Mouse (Mus musculus) kidney, embryonic 15.5 days (tissue): ENCODE measurements around the gene Rnf144b. TPM values are rescaled to one million over a fixed set of nuclear protein-coding genes. Genes with fewer than 3 reads are reported as not detected.

Source experiments
- ATAC-seq: fragments of 200-750 bp; cut with Nextera tagmentation; replicated peaks from 2 replicates; pipeline ENCODE4 v1.8.0; 2017; ENCODE audit warnings: moderate TSS enrichment; ENCODE audit not compliant: low FRiP score
- H3K27ac ChIP-seq: fragments of 300-500 bp; sonication (generic); 2 replicates; pipeline ENCODE4 v1.5.1; 2015; ENCODE audit warnings: mild to moderate bottlenecking, inconsistent platforms
- H3K27me3 ChIP-seq: fragments of 300-500 bp; sonication (generic); 2 replicates; pipeline ENCODE4 v1.6.1; 2015; ENCODE audit warnings: inconsistent platforms
- H3K36me3 ChIP-seq: fragments of 300-500 bp; sonication (generic); 2 replicates; pipeline ENCODE4 v1.6.1; 2015; ENCODE audit warnings: inconsistent platforms
- H3K4me1 ChIP-seq: fragments of 300-500 bp; sonication (generic); 2 replicates; pipeline ENCODE4 v1.6.1; 2015; ENCODE audit warnings: inconsistent platforms
- H3K4me2 ChIP-seq: fragments of 300-500 bp; sonication (generic); 2 replicates; pipeline ENCODE4 v1.6.1; 2015; ENCODE audit warnings: moderate library complexity, mild to moderate bottlenecking, inconsistent platforms
- H3K4me3 ChIP-seq: fragments of 300-500 bp; sonication (generic); replicated peaks from 2 replicates; pipeline ENCODE4 v1.5.1; 2015; ENCODE audit warnings: mild to moderate bottlenecking, inconsistent platforms
- H3K9ac ChIP-seq: fragments of 300-500 bp; sonication (generic); 2 replicates; pipeline ENCODE4 v1.6.1; 2015; ENCODE audit warnings: mild to moderate bottlenecking, inconsistent platforms
- H3K9me3 ChIP-seq: fragments of 300-500 bp; sonication (generic); replicated peaks from 2 replicates; pipeline ENCODE4 v1.6.1; 2016; ENCODE audit warnings: inconsistent platforms
- WGBS: fragments of 180-500 bp; shearing (Covaris S2); methylation state at CpG from one replicate; pipeline ENCODE4 v1.1.7; 2015; ENCODE audit warnings: mixed read lengths; 5-methylcytosine and 5-hydroxymethylcytosine counted together
- polyA plus RNA-seq: library from polyadenylated mRNA; unstranded; fragments of >200 nt; fragmentation: Nextera tagmentation; extraction: Ambion mirVana; gene quantifications from 2 replicates; pipeline ENCODE4 v1.2.1, GENCODE M21; 2015

Gene Rnf144b
- polyA plus RNA-seq, 1 experiment from 2014 or later, result 0.69 TPM

DNA sequence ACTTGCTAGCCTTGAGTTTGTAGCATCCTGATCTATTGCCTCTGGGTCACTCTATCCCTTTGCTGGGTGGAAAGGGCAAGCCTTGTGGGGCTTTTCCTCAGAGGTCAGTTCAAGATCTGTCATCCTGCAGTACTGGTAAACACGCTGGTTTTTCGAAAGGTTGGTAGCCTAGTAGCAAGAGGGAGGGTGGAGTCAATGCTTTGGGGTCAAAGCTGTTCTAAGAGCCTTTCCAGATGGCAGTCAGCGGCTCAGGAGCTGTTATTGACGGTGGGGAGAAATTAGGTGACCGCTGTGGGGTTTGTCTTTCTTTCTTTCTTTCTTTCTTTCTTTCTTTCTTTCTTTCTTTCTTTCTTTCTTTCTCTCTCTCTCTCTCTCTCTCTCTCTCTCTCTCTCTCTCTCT, 34.4 kb downstream of the Rnf144b start:
- ATAC-seq, result no peak
- no peak overlapping the region for H3K4me3 ChIP-seq
- H3K4me1 ChIP-seq, result no peaks in the 10 kb centered on the region
- 0 out of 2 replicates have a peak, but pooled peaks cover 6% of the 10 kb centered on the region for H3K27me3 ChIP-seq
- WGBS, result 29% methylated on average over 5 of the region's 5 CpGs
- no peak overlapping the region for H3K27ac ChIP-seq
- no peak overlapping the region for H3K9ac ChIP-seq
- no peaks in the 10 kb centered on the region for H3K36me3 ChIP-seq
- no peaks in the 10 kb centered on the region for H3K9me3 ChIP-seq
- H3K4me2 ChIP-seq, result no peak overlapping the region

DNA sequence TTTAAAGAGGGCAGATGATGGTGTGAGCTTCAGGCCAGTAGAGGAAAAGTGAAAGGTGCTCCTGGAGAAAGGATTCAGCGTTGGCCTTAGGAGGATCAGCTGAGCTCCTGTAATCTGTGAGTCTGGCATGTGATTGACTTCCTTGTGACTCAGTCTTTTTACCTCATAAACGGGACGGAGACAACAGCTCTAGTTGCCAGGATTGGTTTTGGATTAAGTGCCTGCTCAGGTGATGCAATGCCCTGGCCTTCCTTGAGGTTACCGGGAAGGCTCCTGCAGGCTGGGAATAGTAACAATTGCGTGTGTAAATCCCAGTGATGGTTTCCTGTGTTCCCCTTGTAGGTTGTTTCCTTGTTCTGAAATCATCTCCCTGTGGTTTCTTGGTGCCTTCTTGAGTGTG, 39.5 kb downstream of the Rnf144b start:
- WGBS, result 91% methylated on average over 5 of the region's 5 CpGs
- no peak overlapping the region for H3K9ac ChIP-seq
- H3K4me3 ChIP-seq, result no peak overlapping the region
- 0 out of 2 replicates have a peak, but pooled peaks cover 6% of the 10 kb centered on the region for H3K9me3 ChIP-seq
- H3K27me3 ChIP-seq, result no peaks in the 10 kb centered on the region
- H3K27ac ChIP-seq, result no peak overlapping the region
- H3K4me1 ChIP-seq, result no peaks in the 10 kb centered on the region
- H3K4me2 ChIP-seq, result no peak overlapping the region
- ATAC-seq, result no peak
- no peaks in the 10 kb centered on the region for H3K36me3 ChIP-seq

DNA sequence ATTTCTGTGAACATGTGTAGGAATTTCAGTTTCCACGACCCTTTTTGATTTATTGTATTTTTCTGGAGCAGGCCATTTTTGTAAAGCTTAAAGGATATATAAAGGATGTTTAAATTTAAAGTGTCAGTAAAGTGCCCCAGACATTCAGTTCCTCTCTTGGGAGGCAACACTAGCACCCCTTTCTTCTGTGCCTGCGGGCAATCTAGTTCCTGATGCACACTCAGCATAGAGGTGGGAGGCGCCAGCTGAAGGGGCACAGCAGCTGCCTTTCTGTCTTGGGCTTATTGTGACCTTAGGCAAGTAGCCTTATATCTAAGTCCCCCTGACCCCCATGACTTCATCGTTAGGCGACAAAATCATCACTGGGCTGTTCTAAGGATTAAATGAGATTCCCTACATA, 42.3 kb downstream of the Rnf144b start:
- WGBS, result 75% methylated on average over 5 of the region's 5 CpGs
- Histone ChIP-seq H3K27me3 (no peaks in the 10 kb centered on the region), H3K4me3 (no peak overlapping the region), H3K4me2 (no peak overlapping the region), H3K9ac (no peak overlapping the region), H3K9me3 (0 out of 2 replicates have a peak, but pooled peaks cover 6% of the 10 kb centered on the region), H3K36me3 (no peaks in the 10 kb centered on the region), H3K4me1 (no peaks in the 10 kb centered on the region), H3K27ac (no peak overlapping the region)
- no peak for ATAC-seq

DNA sequence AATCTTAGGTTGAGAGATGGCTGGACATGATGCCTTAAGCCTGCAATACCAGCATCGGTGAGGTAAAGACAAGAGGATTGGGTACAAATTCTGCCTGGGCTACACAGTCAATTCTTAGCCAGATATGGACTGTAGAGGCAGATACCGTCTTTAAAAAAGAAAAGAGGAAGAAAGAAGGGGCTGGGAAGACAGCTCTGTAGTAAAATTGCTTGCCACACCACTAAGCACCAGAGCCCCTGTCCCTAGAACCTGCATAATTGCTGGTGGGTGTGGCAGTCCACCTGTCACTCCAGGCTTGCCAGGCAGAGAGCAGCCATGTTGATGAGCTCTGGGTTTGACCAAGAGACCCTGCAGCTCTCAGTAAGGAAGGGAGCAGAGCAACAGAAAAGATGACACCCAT, 42.8 kb downstream of the Rnf144b start:
- Histone ChIP-seq H3K4me2 (no peak overlapping the region), H3K9me3 (0 out of 2 replicates have a peak, but pooled peaks cover 6% of the 10 kb centered on the region), H3K27me3 (no peaks in the 10 kb centered on the region), H3K9ac (no peak overlapping the region), H3K36me3 (no peaks in the 10 kb centered on the region), H3K4me1 (no peaks in the 10 kb centered on the region), H3K27ac (no peak overlapping the region), H3K4me3 (no peak overlapping the region)
- ATAC-seq, result no peak
- 91% methylated on average over 2 of the region's 2 CpGs for WGBS

DNA sequence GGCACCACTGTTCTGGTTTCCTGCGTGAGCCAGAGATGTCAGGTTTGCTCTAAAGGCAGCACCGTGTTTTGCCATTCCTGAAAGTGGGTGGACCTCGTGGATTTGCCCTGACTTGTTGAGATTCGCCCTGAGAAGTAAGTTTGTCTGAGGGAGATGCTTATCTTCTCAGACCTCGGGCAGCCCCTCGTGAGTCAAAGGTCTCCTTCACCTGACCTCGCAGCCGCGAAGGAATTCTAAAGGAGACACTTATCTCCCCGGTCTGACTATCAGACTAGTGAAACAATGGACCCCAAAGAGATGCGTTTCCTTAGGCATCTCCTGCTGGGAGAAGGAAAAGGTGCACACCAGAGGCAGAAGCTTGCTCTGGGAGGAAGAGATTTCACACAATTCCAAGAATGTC, 46.0 kb downstream of the Rnf144b start:
- H3K9me3 ChIP-seq, result 0 out of 2 replicates have a peak, but pooled peaks cover 2% of the 10 kb centered on the region
- no peak for ATAC-seq
- 64% methylated on average over 11 of the region's 11 CpGs for WGBS
- H3K27me3 ChIP-seq, result no peaks in the 10 kb centered on the region
- no peak overlapping the region for H3K9ac ChIP-seq
- no peak overlapping the region for H3K4me3 ChIP-seq
- H3K27ac ChIP-seq, result no peak overlapping the region
- no peaks in the 10 kb centered on the region for H3K36me3 ChIP-seq
- no peaks in the 10 kb centered on the region for H3K4me1 ChIP-seq
- H3K4me2 ChIP-seq, result no peak overlapping the region

DNA sequence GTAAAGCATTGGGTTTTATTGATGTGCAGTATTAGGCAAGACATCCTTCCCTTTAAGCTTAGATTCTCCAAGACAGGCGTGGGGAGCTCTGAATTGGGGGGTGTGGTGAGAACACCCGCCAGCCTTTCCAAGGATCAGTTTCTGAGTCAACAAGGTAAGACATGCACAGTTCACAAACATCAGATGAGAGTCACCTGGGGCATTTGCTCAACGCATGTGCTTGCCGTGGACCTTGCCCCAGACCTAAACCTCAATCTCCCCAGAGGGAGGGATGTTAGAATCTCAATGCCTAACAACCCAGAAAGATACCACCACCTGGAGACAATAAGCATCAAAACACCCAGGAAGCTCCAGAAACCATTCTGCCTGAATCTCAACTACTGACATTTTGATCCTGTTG, 47.6 kb downstream of the Rnf144b start:
- no peak overlapping the region for H3K4me2 ChIP-seq

DNA sequence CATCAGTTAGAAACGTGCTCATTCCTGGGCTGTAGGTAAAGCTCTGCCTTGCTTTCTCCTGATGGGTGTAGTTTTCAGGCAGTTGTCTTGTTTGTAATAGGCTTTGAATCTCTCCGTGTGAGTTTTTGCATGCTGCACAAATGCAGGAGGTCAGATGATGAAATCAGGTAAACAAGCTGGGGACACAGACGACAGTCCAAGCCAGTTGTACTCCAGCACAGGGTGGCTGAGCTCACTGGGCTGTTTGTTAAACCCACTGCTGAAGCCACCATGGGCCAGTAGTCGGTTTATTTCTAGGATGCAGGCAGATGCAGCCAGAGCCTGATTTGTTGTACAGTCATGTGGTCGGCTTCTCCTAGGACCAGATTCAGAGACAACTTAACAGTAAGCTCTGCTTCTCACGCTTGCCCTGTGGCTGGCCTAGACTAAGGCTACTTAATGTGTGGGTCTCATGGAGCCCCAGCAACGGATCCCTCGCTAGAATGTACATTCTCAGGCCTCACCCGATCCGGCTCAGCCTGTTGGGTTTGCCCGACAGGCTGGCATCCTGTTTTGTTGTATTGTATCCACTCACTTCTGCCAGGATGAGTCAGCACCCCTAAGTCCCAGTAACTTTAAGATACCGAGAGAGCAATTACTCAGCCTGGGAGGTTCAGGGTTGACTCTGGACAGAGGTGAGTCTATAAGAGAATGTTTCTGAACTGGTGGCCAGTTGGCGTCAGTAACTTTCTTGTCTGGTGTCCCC, 48.5 kb downstream of the Rnf144b start:
- Histone ChIP-seq H3K36me3 (no peaks in the 10 kb centered on the region), H3K27me3 (no peaks in the 10 kb centered on the region), H3K27ac (no peak overlapping the region), H3K4me2 (no peak overlapping the region), H3K9ac (no peak overlapping the region), H3K9me3 (no peaks in the 10 kb centered on the region), H3K4me1 (no peaks in the 10 kb centered on the region), H3K4me3 (no peak overlapping the region)
- ATAC-seq, result no peak
- 74% methylated on average over 13 of the region's 13 CpGs for WGBS

More for the DNA sequence above, 47.6 kb downstream of the Rnf144b start:
- Histone ChIP-seq H3K4me1 (no peaks in the 10 kb centered on the region), H3K4me3 (no peak overlapping the region), H3K36me3 (no peaks in the 10 kb centered on the region), H3K27ac (no peak overlapping the region), H3K9ac (no peak overlapping the region), H3K9me3 (no peaks in the 10 kb centered on the region), H3K27me3 (no peaks in the 10 kb centered on the region)
- ATAC-seq, result no peak
- 69% methylated on average over 4 of the region's 4 CpGs for WGBS

DNA sequence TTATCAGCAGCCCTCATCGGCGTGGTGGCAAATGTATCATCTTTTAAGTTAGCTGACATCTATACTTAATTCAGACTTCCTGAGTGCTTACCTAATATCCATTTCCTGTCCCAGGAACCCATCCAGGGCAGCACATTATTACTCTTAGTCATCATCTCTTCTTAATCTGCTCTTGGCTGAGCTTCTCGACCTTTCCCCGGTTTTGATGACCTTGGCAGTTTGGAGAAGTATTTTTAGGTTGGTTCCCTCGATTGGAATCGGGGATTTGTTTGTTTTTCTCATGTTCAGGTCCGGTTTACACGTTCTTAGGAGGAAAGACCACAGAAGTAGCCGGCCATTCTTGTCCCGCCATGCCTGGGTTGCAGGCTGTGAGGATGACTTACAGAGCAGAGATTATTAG, 50.4 kb downstream of the Rnf144b start:
- H3K9me3 ChIP-seq, result no peaks in the 10 kb centered on the region
- H3K4me2 ChIP-seq, result no peak overlapping the region
- no peaks in the 10 kb centered on the region for H3K36me3 ChIP-seq
- ATAC-seq, result no peak
- no peaks in the 10 kb centered on the region for H3K4me1 ChIP-seq
- no peaks in the 10 kb centered on the region for H3K27me3 ChIP-seq
- H3K27ac ChIP-seq, result no peak overlapping the region
- no peak overlapping the region for H3K4me3 ChIP-seq
- no peak overlapping the region for H3K9ac ChIP-seq
- WGBS, result 79% methylated on average over 10 of the region's 10 CpGs

DNA sequence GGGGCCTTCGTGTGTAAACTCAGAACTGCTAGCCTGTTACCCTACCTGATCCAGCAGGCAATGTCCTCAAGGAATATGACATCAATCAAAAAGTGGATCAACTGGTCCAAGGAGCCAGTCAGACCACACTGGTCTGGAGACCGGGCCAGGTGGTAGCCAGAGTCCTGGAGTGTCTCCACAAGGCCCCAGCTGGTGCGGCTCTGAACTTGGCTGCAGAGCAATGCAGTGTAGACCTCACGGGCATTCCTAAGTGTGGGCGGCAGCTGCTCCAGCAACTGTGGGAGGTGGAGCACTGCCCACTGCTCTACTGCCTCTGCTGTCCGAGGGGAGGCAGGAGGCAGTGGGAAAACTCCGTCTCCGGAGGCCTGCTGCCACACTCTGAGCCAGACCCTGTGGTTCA, 55.7 kb downstream of the Rnf144b start:
- no peak overlapping the region for H3K9ac ChIP-seq
- WGBS, result 65% methylated on average over 8 of the region's 8 CpGs
- H3K27me3 ChIP-seq, result no peaks in the 10 kb centered on the region
- H3K4me2 ChIP-seq, result no peak overlapping the region
- no peak for ATAC-seq
- no peak overlapping the region for H3K4me3 ChIP-seq
- H3K36me3 ChIP-seq, result no peaks in the 10 kb centered on the region
- no peaks in the 10 kb centered on the region for H3K4me1 ChIP-seq
- no peaks in the 10 kb centered on the region for H3K9me3 ChIP-seq
- no peak overlapping the region for H3K27ac ChIP-seq

DNA sequence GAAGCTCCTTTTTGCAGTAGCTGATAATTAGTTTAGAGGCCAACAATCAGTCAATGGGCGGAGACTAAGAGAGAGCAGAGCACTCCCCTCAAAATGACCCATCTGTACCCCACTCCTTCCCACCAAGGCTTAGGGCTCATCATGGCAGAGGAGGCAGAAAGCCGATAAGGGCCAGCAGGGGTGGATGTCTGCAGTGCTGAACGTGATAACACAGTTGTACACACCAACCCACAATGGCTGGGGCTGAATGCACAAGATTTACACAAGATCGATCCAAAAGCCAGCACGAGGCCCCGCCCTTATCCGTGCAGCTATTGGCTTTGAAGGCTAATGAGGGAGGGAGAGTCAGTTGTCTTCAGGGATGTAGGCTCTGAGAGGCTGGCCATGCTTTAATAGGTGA, 58.3 kb downstream of the Rnf144b start:
- Histone ChIP-seq H3K4me2 (no peak overlapping the region), H3K4me1 (no peaks in the 10 kb centered on the region), H3K27ac (no peak overlapping the region), H3K4me3 (no peak overlapping the region), H3K9ac (no peak overlapping the region), H3K27me3 (no peaks in the 10 kb centered on the region), H3K36me3 (no peaks in the 10 kb centered on the region), H3K9me3 (no peaks in the 10 kb centered on the region)
- 87% methylated on average over 7 of the region's 7 CpGs for WGBS
- no peak for ATAC-seq

DNA sequence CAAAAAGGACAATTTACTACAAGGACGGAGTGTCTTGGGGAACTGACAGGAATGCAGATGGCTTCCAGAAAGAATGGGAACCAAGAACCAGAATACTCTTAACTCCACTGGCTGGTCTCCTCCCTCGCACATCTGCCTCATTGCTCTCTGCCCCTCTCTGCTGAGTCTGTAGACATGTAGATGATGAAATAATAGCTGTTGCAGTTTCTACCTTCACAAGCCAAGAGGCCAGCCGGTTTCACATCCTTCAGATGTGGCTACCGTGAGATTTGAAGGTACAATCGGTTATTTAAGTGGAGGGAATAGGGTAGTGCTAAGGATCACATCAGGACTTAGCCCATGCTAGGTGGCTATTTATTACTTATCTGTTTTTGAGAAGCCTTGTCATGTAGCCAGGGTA, 59.9 kb downstream of the Rnf144b start:
- H3K4me3 ChIP-seq, result no peak overlapping the region
- 69% methylated on average over 5 of the region's 5 CpGs for WGBS

DNA sequence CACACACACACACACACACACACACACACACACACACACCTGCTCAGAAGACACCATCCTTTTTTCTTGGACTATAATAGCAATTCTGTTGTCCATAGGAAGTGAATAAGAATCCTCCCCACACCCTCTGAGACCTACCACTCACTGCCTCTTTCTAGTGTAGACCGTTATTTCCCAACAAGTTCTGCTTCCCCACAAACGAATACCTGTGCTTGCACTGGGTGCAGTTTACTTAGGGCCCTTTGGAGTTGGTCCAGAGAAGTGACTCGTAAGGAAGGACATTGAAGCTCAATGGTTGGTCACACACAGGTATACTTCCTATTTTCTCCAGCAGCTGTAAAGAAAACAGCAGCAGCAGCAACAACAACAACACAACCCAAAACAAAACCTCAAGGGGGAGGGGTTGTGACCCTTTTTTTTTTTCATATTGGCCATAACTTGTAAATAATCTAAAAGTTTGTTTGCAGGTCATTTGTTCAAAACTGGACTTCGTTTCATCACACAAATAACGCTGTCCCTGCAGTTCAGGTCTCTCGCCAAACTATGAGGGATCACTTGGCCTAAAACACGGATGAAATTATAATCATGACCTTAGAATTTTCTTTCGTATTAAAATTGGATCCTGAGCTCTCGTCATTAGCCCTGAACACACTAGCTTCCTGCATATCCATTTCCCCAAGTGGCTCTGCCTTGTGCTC, 60.7 kb downstream of the Rnf144b start:
- ATAC-seq, result no peak
- H3K4me1 ChIP-seq, result no peaks in the 10 kb centered on the region
- 86% methylated on average over 9 of the region's 9 CpGs for WGBS
- H3K27me3 ChIP-seq, result no peaks in the 10 kb centered on the region
- H3K4me3 ChIP-seq, result no peak overlapping the region
- no peaks in the 10 kb centered on the region for H3K36me3 ChIP-seq
- no peak overlapping the region for H3K27ac ChIP-seq
- no peak overlapping the region for H3K9ac ChIP-seq
- no peaks in the 10 kb centered on the region for H3K9me3 ChIP-seq
- no peak overlapping the region for H3K4me2 ChIP-seq

More for the DNA sequence above, 59.9 kb downstream of the Rnf144b start:
- H3K4me1 ChIP-seq, result no peaks in the 10 kb centered on the region
- no peaks in the 10 kb centered on the region for H3K9me3 ChIP-seq
- no peak overlapping the region for H3K27ac ChIP-seq
- H3K9ac ChIP-seq, result no peak overlapping the region
- ATAC-seq, result no peak
- H3K36me3 ChIP-seq, result no peaks in the 10 kb centered on the region
- no peaks in the 10 kb centered on the region for H3K27me3 ChIP-seq
- no peak overlapping the region for H3K4me2 ChIP-seq
